Mouse (Mus musculus) heart, embryonic 12.5 days (tissue): ENCODE measurements around the gene Rap1gds1. TPM values are rescaled to one million over a fixed set of nuclear protein-coding genes. Genes with fewer than 3 reads are reported as not detected.
A peak's percentile ranks its signal among the peaks of the same experiment; 100 is the strongest.

Experiments
- ATAC-seq: fragments of 200-750 bp; cut with Nextera tagmentation; 2 replicates; pipeline ENCODE4 v1.8.0; 2017; ENCODE audit warnings: moderate TSS enrichment, moderate library complexity; ENCODE audit not compliant: insufficient number of reproducible peaks, low FRiP score
- H3K27ac ChIP-seq: fragments of 300-500 bp; sonication (generic); 2 replicates; pipeline ENCODE4 v1.5.1; 2016; ENCODE audit warnings: mild to moderate bottlenecking, moderate library complexity; ENCODE audit not compliant: poor library complexity, severe bottlenecking
- H3K27me3 ChIP-seq: fragments of 300-500 bp; sonication (generic); replicated peaks from 2 replicates; pipeline ENCODE4 v1.6.1; 2016; ENCODE audit warnings: mild to moderate bottlenecking, moderate library complexity
- H3K36me3 ChIP-seq: fragments of 300-500 bp; sonication (generic); 2 replicates; pipeline ENCODE4 v1.6.1; 2016; ENCODE audit warnings: mild to moderate bottlenecking, moderate library complexity
- H3K4me1 ChIP-seq: fragments of 300-500 bp; sonication (generic); replicated peaks from 2 replicates; pipeline ENCODE4 v1.6.1; 2016; ENCODE audit warnings: mild to moderate bottlenecking
- H3K4me2 ChIP-seq: fragments of 300-500 bp; sonication (generic); 2 replicates; pipeline ENCODE4 v1.6.1; 2016; ENCODE audit warnings: mild to moderate bottlenecking, moderate library complexity
- H3K4me3 ChIP-seq: fragments of 300-500 bp; sonication (generic); 2 replicates; pipeline ENCODE4 v1.5.1; 2016; ENCODE audit warnings: mild to moderate bottlenecking
- H3K9ac ChIP-seq: fragments of 300-500 bp; sonication (generic); 2 replicates; pipeline ENCODE4 v1.6.1; 2016; ENCODE audit warnings: mild to moderate bottlenecking, moderate library complexity
- H3K9me3 ChIP-seq: fragments of 300-500 bp; sonication (generic); replicated peaks from 2 replicates; pipeline ENCODE4 v1.6.1; 2016; ENCODE audit warnings: mild to moderate bottlenecking, moderate library complexity
- WGBS: fragments of 180-500 bp; shearing (Covaris S2); methylation state at CpG from one replicate; pipeline ENCODE4 v1.1.7; 2016; 5-methylcytosine and 5-hydroxymethylcytosine counted together
- polyA plus RNA-seq: library from polyadenylated mRNA; unstranded; fragments of >200 nt; fragmentation: Nextera tagmentation; extraction: Ambion mirVana; gene quantifications from 2 replicates; pipeline ENCODE4 v1.2.1, GENCODE M21; 2016

Gene Rap1gds1
- polyA plus RNA-seq, 1 experiment from 2014 or later: 58.8 TPM

DNA sequence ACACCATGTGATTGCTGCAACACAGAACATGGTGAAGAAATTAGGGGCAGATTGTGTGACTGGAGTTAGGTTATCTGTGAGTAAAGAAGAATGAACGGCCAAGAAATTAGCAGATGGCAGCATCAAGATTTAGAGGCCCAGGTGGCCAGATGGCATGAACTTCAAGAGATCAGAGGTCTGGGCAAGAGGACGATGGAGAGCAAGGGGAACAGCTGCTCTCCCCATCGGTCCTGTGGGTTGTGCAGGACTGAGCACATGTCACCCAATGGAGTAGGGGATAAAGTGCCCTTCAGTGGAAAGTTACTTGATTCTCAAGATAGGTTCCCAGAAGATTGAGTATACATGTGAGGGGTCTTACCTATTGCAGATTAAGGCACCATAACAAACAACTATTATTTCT, 13.5 kb upstream of the Rap1gds1 start:
- no peaks in the 10 kb centered on the region for H3K36me3 ChIP-seq
- no peaks in the 10 kb centered on the region for H3K4me1 ChIP-seq
- no peak overlapping the region for H3K9ac ChIP-seq
- H3K4me3 ChIP-seq: no peak overlapping the region
- no peaks in the 10 kb centered on the region for H3K27me3 ChIP-seq
- H3K4me2 ChIP-seq: no peak overlapping the region
- ATAC-seq: no peak
- peaks cover 9% of the 10 kb centered on the region for H3K9me3 ChIP-seq
- WGBS: 81% methylated on average over 3 of the region's 3 CpGs
- H3K27ac ChIP-seq: no peak overlapping the region

- H3K27me3 ChIP-seq: no peaks in the 10 kb centered on the region
- H3K4me3 ChIP-seq: no peak overlapping the region
- ATAC-seq: no peak
- H3K36me3 ChIP-seq: no peaks in the 10 kb centered on the region
- H3K9ac ChIP-seq: no peak overlapping the region
- H3K27ac ChIP-seq: no peak overlapping the region
- WGBS: 73% methylated on average over 5 of the region's 5 CpGs
- no peaks in the 10 kb centered on the region for H3K4me1 ChIP-seq
- peaks cover 5% of the 10 kb centered on the region for H3K9me3 ChIP-seq
- no peak overlapping the region for H3K4me2 ChIP-seq
These were observed 9.0 kb upstream of the Rap1gds1 start for GRCm38 (mm10) chr3:139083778-139084539.

DNA sequence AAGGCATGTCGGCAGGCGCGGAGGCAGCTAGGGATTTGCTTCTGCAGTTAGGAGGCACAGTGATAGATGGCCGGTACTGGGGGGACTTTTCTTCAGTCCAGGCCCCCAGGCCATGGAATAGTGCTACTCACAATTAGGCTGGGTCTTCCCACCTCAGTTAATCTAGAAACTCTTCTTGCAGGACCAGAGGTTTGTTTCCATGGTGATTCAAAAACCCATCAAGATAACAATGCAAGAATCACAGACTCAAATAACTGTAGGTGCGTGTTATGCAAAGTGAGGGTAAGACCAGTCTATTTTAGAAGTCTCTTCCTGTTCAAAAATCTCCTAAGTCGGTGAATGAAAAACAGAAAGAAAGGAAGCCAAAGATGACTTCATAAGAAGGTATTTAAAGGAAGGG, 4.8 kb upstream of the Rap1gds1 start:
- Histone ChIP-seq H3K27me3 (no peaks in the 10 kb centered on the region), H3K4me3 (no peak overlapping the region), H3K36me3 (no peaks in the 10 kb centered on the region), H3K9me3 (no peaks in the 10 kb centered on the region), H3K4me1 (0 out of 2 replicates have a peak, but pooled peaks cover 4% of the 10 kb centered on the region), H3K27ac (no peak overlapping the region), H3K9ac (no peak overlapping the region), H3K4me2 (no peak overlapping the region)
- no peak for ATAC-seq
- WGBS: 83% methylated on average over 6 of the region's 6 CpGs

GRCm38 (mm10) chr3:139078010-139078409, 3.0 kb upstream of the Rap1gds1 start:
- no peaks in the 10 kb centered on the region for H3K27me3 ChIP-seq
- H3K4me1 ChIP-seq: 0 out of 2 replicates have a peak, but pooled peaks cover 4% of the 10 kb centered on the region
- no peak overlapping the region for H3K4me2 ChIP-seq
- H3K9me3 ChIP-seq: no peaks in the 10 kb centered on the region
- WGBS: 80% methylated on average over 3 of the region's 3 CpGs
- H3K27ac ChIP-seq: no peak overlapping the region
- no peak overlapping the region for H3K4me3 ChIP-seq
- no peak for ATAC-seq
- no peak overlapping the region for H3K9ac ChIP-seq
- H3K36me3 ChIP-seq: no peaks in the 10 kb centered on the region

- peaks cover 7% of the 10 kb centered on the region; the same call in 1 of the 2 replicates for H3K4me1 ChIP-seq
These were observed 1.1 kb upstream of the Rap1gds1 start for GRCm38 (mm10) chr3:139076059-139076455.

DNA sequence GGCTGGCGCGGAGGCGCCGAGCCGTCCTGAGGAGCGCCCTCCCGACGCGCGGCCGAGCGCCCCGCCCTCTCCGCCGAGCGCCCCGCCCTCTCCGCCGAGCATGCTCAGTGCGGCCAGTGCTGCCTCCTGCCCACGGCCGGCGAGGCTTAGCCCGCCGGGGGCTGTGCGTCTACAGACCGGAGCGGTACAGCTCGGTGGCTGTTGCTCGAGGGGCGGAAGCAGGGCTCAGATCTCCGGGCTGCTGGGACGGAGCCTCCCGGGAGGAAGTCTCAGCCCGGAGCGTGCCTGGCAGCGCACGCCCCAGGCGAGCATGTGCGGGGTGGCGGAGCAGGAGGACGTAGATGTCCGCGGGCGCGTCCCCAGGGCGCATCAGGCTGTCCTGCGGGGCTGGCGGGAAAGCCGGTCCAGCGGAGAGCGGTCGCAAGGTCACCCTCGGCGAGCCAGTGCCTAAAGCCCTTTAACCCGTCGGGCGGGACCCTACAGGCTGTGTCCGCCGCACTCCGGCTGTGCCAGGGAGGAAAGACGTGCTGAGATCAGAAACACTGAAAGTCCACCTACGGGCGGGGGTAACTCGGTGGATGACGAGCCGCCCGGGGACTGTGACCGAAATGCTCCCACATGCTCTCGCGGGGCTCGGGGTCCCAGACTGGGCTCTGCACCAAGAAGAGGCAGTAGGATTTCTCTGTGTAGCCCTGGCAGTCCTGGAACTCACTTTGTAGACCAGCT, 495 bp upstream of the Rap1gds1 start:
- WGBS: 0% methylated on average over 58 of the region's 72 CpGs
- Histone ChIP-seq H3K4me2 (peak overlapping the region; percentile 89), H3K4me3 (peak overlapping the region; percentile 99), H3K27ac (peak overlapping the region; percentile 88), H3K27me3 (no peaks in the 10 kb centered on the region), H3K9ac (peak overlapping the region; percentile 83), H3K9me3 (no peaks in the 10 kb centered on the region), H3K4me1 (peaks cover 7% of the 10 kb centered on the region; the same call in 1 of the 2 replicates), H3K36me3 (no peaks in the 10 kb centered on the region)
- ATAC-seq: peak; percentile 98

More at GRCm38 (mm10) chr3:139076059-139076455, 1.1 kb upstream of the Rap1gds1 start:
- Histone ChIP-seq H3K9ac (peak overlapping the region; percentile 83), H3K9me3 (no peaks in the 10 kb centered on the region), H3K36me3 (no peaks in the 10 kb centered on the region), H3K4me2 (peak overlapping the region; percentile 89), H3K4me3 (peak overlapping the region; percentile 99), H3K27me3 (no peaks in the 10 kb centered on the region), H3K27ac (peak overlapping the region; percentile 88; the same call in 1 of the 2 replicates)
- no peak for ATAC-seq
- WGBS: 15% methylated on average over 7 of the region's 7 CpGs

GRCm38 (mm10) chr3:139073801-139074483, 1.1 kb downstream of the Rap1gds1 start:
- Histone ChIP-seq H3K27ac (peak overlapping the region; percentile 99), H3K4me1 (peaks cover 16% of the 10 kb centered on the region), H3K4me3 (peak overlapping the region; percentile 99), H3K36me3 (no peaks in the 10 kb centered on the region), H3K4me2 (peak overlapping the region; percentile 68), H3K27me3 (no peaks in the 10 kb centered on the region), H3K9me3 (no peaks in the 10 kb centered on the region), H3K9ac (peak overlapping the region; percentile 94)
- ATAC-seq: no peak
- WGBS: 7% methylated on average over 12 of the region's 12 CpGs

DNA sequence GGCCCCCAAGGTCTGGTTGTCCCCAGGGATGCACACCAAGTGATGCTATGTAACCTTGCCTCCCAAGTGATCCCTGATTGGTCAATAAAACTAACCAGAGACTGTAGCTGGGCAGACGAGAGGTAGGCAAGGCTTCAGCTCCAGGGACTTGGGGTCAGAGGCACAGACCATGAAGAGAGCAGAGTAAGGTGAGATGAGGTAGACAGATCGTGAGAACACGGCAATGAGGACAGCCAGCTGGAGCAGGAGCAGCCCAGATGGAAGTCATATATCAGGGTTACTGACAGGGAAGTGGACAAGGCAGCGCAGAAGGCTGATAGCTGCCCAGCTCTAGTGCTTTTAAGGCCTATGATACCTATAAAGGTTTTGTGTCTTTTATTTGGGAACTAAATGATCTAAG, 5.5 kb downstream of the Rap1gds1 start:
- Histone ChIP-seq H3K36me3 (no peaks in the 10 kb centered on the region), H3K27me3 (no peaks in the 10 kb centered on the region), H3K9ac (no peak overlapping the region), H3K27ac (no peak overlapping the region), H3K4me2 (no peak overlapping the region), H3K4me1 (peaks cover 12% of the 10 kb centered on the region), H3K9me3 (no peaks in the 10 kb centered on the region), H3K4me3 (no peak overlapping the region)
- 63% methylated on average over 4 of the region's 4 CpGs for WGBS
- no peak for ATAC-seq

DNA sequence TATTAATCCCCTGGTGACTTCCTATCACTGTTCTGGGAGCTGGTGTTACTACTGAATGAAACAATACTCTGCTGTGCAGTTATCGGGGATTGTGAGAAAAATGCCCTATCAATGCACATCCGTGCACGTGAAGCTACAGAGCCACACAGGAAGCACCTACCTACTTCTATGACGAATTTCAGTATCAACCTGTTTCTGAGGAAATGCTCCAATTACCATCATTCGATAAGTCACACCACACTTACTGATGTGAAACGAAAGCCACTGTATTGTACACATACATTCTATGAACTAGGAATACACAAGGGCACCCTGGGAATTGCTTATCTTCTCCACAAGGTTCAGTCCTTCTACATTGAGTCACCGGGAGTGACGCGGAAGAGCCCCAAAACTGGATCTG, 10.9 kb downstream of the Rap1gds1 start:
- ATAC-seq: no peak
- Histone ChIP-seq H3K4me1 (peaks cover 6% of the 10 kb centered on the region), H3K27ac (no peak overlapping the region), H3K9me3 (no peaks in the 10 kb centered on the region), H3K4me3 (no peak overlapping the region), H3K27me3 (no peaks in the 10 kb centered on the region), H3K36me3 (peaks cover 9% of the 10 kb centered on the region), H3K4me2 (no peak overlapping the region), H3K9ac (no peak overlapping the region)
- WGBS: 87% methylated on average over 9 of the region's 9 CpGs

DNA sequence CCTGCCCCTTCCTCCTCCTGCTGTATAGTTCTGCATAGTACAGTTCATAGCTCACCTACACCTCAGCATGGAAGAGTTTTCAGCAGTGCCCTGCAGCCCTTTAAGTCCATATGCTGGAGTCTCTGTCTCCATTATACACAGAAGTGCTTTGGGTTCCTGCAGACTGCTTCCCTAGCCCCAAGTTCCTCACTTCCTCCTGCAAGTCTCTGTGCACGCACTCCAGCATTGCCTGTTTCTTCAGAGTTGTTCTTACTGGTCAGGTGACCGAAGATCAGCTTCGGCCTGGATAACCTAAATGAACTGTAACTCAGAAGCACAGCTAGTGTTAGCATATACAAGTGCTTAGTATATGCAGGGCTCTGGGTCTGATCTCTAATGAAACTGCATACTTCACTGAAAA, 12.9 kb downstream of the Rap1gds1 start:
- 81% methylated on average over 3 of the region's 3 CpGs for WGBS
- ATAC-seq: no peak

More for the DNA sequence above, 12.9 kb downstream of the Rap1gds1 start:
- Histone ChIP-seq H3K9ac (no peak overlapping the region), H3K27ac (no peak overlapping the region), H3K4me1 (peaks cover 6% of the 10 kb centered on the region), H3K4me3 (no peak overlapping the region), H3K9me3 (no peaks in the 10 kb centered on the region), H3K27me3 (no peaks in the 10 kb centered on the region), H3K36me3 (peaks cover 9% of the 10 kb centered on the region), H3K4me2 (no peak overlapping the region)
